Mouse (Mus musculus) thymus, adult 2 months (tissue): ENCODE measurements around the gene Rps29.
"Not testable (repeated sequence)": the region's sequence is repeated elsewhere in the genome, so short reads cannot be mapped to it uniquely, and the experiment has no call there.

Experiments
- CTCF ChIP-seq: fragments of 200-500 bp; IDR thresholded peaks from 2 replicates; pipeline ENCODE4 v1.5.1; 2012; ENCODE audit warnings: mild to moderate bottlenecking, control low read depth, low read length, moderate library complexity, borderline replicate concordance; ENCODE audit not compliant: control insufficient read depth, poor library complexity, insufficient read depth; ENCODE audit errors: extremely low read depth
- POLR2A ChIP-seq: fragments of 200-500 bp; IDR thresholded peaks from 2 replicates; pipeline ENCODE4 v1.6.1; 2012; ENCODE audit warnings: mild to moderate bottlenecking, low read length, control low read depth, moderate library complexity; ENCODE audit not compliant: control insufficient read depth, poor library complexity, insufficient read depth; ENCODE audit errors: extremely low read depth

DNA sequence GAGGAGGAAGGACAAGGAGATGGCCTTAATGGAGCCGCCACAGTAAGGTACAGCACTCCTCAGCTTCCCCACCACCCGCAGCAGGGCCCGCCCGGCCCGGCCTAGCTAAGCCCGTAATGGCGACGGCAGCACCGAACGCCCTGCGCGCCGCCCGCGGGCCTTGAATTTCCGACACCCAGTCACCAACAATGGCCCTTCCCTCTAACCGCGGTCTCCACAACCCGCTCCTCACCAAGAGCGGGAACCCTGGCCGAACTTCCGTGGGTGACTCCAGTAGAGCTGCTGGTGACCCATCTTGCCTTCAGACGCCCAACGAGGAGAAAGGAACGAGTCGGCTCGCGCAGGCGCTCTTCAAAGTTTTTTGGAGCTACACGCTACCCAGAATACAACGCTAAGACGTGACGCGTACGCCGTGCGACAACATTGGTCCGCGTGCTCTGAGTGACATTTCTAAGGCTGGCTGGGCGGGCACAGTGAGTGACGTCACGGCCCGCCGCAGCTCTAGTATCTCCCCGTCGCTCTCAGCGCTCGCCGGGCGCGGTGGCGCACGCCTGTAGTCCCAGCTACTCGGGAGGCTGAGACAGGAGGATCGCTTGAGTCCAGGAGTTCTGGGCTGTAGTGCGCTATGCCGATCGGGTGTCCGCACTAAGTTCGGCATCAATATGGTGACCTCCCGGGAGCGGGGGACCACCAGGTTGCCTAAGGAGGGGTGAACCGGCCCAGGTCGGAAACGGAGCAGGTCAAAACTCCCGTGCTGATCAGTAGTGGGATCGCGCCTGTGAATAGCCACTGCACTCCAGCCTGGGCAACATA is at the start of gene Rps29:
- not testable (repeated sequence) for TF ChIP-seq CTCF
- TF ChIP-seq POLR2A, result peak; percentile 83
